Mouse (Mus musculus) embryo, embryonic 10.5 days (tissue): ENCODE data around the gene Celf1.

Source experiments
- DNase-seq: peaks from one replicate; pipeline ENCODE4 v3.0.0-alpha.2; 2015; ENCODE audit warnings: low spot score

The Celf1 gene

GRCm38 (mm10) chr2:91062779-91063606, 122.8 kb downstream of the Celf1 start:
- no peak for DNase-seq

GRCm38 (mm10) chr2:91064211-91064610, 124.0 kb downstream of the Celf1 start:
- DNase-seq, result no peak

- peak; percentile 54 for DNase-seq
Measured at GRCm38 (mm10) chr2:91065544-91065943, 125.4 kb downstream of the Celf1 start.

- DNase-seq, result no peak
Measured at GRCm38 (mm10) chr2:91066455-91066854, 126.3 kb downstream of the Celf1 start.

- no peak for DNase-seq
Measured at GRCm38 (mm10) chr2:91068162-91068871, 128.1 kb downstream of the Celf1 start.

GRCm38 (mm10) chr2:91068872-91069165, 128.6 kb downstream of the Celf1 start:
- no peak for DNase-seq
